Mouse (Mus musculus): ENCODE measurements around the gene Slc38a11. TPM values are rescaled to one million over a fixed set of nuclear protein-coding genes. Genes with fewer than 3 reads are reported as not detected.

Gene Slc38a11
- total RNA-seq (2022) = under 1 TPM; 0.48 to 0.94 (median 0.58) TPM

DNA sequence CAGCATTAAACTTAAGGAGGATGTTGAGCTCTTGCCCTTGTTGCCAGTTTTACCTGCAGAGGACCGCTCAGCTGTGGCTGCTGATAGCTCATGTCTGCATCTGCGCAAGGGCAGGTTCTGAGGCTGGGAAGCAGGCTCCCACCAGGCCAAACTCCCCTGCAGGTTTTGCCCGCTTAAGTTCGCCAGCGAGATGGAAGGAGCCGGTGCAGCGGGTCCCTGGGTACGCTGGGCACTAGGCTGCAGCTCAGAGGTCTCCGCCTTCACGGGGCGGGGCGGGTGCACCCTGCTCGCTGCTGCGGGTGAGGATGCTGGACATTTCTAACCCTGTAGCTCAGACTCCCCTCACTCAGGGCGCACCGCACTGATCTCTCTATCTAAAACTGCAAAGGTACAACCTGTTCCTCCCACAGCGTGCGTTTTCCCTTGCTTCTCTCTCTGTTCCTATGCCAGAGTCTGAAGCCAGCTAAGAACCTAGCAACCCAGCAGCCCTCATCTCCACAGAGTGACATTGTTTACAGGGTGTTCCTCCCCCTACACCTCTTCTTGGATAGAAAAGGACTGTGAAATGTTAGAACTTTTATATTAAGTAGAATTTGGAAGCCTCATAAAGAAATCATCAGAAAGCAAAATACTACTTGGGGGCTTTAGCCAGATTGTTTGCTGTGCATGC, at the start of gene Slc38a11:
Gene Slc38a11, minus strand, starts transcription at position 207 of the 670 bp plus-strand sequence.
- DNase-seq (ENCODE audit: low spot score in 2 of 2) = no peak

GRCm38 (mm10) chr2:65407110-65407509, 43.3 kb upstream of the Slc38a11 start:
- no peak for DNase-seq (ENCODE audit: low spot score in 2 of 2)

- no peak for DNase-seq (ENCODE audit: low spot score in 2 of 2)
Observed at GRCm38 (mm10) chr2:65405407-65405806, 41.6 kb upstream of the Slc38a11 start.

- DNase-seq (ENCODE audit: low spot score in 2 of 2) = no peak
Observed at GRCm38 (mm10) chr2:65402001-65402400, 38.2 kb upstream of the Slc38a11 start.

DNA sequence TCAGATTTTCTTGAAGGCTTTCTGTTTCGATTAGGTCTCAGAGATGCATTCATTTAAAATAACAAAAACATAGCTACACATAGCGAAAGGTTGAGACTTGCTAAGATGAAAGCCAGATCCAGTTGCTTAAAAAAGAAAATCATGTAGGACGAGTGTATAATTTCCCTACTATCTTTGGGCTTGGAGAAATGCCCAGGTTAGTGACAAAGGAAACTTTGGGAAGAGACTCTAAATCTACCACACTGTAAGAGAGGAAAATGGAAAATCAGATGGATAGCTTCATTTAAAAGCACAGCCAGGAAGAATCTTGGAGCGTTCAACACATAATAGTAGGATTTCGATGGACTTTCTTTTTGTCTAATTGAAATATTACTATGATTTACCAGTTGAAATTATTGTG, 36.1 kb upstream of the Slc38a11 start:
- no peak for DNase-seq (ENCODE audit: low spot score in 2 of 2)

DNA sequence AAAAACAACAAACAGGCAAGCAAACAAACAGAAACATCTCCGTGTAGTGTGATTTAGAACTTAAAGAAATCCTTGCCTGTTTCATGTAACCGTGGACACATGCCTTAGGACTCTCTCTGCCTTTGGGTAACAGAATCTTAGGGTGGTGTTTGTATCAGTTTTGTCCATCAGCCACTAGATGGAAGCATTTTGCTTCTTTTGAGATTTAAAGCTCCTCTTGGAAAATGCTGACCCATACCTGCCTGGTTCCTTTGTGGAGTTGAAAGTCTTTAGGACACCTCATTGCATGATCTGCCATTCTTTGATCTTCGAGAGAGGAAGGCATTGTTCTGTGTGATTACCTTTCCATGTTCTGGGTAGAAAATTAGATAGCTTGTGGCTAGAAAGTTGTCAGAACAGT, 32.3 kb upstream of the Slc38a11 start:
- DNase-seq (ENCODE audit: low spot score in 2 of 2) = no peak

DNA sequence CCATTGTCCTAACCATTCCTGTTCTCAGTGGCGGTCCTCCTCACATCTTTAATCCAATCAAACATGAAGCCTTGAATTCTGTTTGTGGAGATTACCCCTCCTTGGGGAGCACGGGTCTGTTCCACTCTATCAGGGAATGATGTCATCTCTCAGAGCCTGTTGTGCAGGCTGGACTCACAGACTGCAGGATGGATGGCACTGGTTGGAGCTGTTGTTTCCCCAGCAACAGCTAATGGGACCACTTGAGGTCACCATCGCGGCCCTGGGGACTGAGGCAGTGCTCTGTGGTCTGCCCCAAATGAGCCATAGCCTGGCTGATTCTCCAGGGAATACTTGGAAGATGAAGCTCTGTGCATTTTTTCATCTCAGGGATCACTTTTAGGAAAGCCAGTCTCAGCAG, 29.2 kb upstream of the Slc38a11 start:
- no peak for DNase-seq (ENCODE audit: low spot score in 2 of 2)

GRCm38 (mm10) chr2:65391322-65391721, 27.5 kb upstream of the Slc38a11 start:
- DNase-seq (ENCODE audit: low spot score in 2 of 2) = no peak

DNA sequence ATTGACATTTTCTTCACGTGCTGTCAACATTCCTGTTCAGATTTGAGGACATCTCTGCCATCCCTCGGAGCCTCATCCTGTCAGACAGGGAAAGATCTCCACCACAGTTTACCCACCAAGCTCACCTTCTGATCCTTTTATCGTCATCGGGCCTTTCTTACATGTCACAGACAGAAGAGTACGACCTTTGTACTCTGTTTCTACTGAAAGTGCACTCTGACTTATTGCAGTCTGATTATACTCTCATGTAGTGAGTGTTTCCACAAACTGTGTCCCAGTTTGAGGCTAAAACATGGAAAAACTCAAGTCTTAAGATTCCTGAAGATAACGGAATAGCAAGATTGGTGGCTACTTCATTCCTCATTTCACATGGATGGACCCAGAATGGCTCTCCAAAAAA, 21.0 kb upstream of the Slc38a11 start:
- DNase-seq (ENCODE audit: low spot score in 2 of 2) = no peak

DNA sequence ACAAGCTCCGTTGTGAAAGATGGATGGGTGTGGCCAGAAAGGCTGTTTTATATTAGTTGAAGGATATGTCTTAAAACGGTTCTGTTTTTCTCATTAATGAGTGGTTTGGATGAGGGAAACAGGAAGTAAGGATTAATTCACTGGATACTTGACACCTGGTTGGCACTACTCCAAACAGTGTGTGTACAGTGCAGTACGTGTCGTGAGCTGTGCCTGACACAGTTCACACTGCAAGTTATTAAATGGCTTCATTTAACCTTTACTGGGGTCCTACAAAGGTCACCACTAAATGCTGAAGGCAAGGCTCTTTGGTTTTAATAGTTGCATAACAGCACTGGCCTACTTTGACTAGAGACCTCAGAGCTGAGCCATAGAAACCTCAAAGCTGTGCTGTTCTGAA, 18.7 kb upstream of the Slc38a11 start:
- no peak for DNase-seq (ENCODE audit: low spot score in 2 of 2)

GRCm38 (mm10) chr2:65378425-65378824, 14.6 kb upstream of the Slc38a11 start:
- DNase-seq (ENCODE audit: low spot score in 2 of 2) = no peak

GRCm38 (mm10) chr2:65374410-65374809, 10.6 kb upstream of the Slc38a11 start:
- DNase-seq (ENCODE audit: low spot score in 2 of 2) = no peak

DNA sequence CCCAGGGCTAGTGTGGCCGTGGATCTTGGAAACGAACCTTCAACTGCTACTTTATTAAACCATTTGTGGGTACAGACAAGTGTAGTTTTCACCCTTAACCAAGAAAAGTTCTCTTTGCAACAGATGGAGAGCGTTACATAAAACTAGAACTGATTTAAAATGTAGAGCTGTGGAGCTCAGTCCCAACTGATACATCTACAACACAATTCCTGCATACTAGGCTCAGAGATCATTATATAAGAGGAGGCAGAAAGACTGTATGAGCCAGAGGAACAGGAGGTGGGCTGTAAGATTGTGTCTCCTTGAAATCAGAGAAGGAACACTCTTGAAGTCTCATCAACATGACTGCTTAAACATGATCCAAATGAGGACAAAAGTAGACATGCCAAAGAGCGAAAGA, 9.2 kb upstream of the Slc38a11 start:
- DNase-seq (ENCODE audit: low spot score in 2 of 2) = no peak

DNA sequence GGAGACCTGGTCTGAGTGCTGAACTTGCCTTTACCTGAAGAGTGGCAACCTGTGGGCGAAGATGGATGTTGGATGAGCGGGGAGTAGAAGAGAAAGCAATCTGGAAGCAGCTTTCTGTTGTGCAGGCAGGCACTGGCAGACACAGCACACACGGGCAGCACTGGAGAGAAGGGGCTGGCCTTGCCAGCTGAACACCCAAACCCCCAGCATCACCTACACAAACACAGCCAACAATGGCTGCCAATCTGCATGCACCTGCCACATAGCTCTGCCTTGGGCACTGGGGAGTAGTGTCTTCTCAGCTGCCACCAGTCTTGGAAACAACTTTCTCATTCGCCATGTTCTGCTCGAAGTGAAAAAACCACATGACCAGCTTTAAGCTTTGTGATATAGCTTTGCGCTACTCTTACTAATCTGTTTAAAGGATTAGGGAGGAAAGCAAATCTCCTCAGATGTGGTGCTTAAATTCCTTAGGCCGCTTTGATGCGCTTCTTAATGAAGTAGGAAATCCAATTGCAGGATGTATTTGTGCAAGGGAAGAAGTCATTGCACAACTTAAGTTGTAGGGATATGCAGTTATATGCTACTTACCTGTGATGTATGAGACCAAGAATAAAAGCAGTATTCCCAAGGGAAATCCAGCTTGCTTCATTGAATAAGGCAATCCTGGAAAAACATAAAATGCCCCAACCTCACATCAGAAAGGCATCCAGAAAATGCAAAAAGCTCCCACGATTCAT, 2.9 kb downstream of the Slc38a11 start:
- no peak for DNase-seq (ENCODE audit: low spot score in 2 of 2)

DNA sequence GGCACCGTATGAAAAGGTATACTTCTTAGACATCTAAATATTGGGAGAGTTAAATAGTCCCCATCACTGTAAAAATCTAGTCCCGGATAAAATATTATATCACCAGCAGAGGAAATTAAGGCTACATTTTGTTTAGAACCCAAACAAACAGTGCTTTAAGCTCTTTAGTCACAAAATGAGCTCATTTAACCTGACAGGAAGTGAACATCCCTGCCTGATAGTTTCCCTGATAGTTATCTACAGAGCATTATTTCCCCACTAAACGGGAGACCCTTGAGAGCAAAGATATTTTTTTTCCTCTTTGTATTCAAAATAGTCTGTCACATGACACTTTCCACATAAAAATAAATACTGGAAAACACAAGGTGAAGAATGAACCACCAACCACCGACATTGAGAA, 16.5 kb downstream of the Slc38a11 start:
- no peak for DNase-seq (ENCODE audit: low spot score in 2 of 2)

DNA sequence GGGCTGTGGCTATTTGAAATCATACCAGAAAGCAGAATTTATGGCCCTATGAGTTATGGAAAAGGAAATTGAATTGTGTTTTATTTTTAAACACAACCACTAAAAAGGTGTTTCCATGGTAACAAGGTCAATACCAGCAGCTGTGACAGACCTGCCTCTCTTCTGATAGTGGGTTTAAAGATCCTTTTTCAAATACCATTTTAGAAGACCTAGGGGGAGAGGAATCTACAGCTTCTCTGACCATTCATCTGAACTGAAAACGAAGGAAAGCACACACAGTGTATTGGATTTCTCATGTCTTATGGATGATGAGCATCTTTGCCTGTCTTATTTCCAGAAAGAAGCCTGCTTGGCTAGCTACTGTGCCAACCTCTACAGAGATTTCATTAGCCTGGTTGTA, 16.9 kb downstream of the Slc38a11 start:
- DNase-seq (ENCODE audit: low spot score in 2 of 2) = no peak

DNA sequence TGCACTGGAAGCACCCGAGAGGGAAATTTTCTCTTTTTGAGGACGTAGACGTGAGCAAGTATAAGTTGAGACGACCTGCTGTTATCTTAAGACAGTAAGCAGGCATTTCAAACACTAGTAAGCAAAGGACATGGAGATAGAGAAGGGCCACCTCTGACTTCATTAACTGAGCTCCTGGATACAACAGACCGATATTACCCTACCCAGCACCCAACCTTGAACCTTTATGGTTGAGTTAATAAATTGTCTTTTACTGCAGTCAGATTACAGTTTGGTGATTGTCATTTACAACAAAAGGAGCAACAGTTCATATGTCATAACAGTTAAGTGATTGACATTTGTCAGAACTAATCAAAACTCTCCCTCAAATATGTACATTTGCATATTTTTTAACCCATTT, 17.8 kb downstream of the Slc38a11 start:
- DNase-seq (ENCODE audit: low spot score in 2 of 2) = no peak

GRCm38 (mm10) chr2:65342057-65342456, 21.8 kb downstream of the Slc38a11 start:
- DNase-seq (ENCODE audit: low spot score in 2 of 2) = no peak

DNA sequence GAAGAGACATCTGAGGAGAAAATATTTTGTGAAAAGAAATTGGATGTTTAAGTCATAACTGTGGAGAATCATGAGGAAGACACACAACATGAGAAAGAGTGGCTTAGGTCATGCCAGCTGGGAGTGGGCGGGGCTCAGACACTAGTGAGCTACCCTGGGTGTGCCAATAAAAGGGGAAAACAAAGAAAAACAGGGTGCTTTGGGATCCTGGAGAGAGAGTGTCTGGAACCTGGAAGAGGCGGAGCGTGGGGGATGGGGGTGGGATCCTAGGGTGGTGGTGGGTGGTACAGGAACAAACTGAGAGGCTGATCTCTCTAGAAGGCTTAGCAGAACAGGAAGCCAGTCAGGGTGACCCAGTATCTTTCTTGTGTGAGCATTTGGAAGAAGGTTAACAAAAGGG, 23.0 kb downstream of the Slc38a11 start:
- DNase-seq (ENCODE audit: low spot score in 2 of 2) = no peak

- no peak for DNase-seq (ENCODE audit: low spot score in 2 of 2)
Observed at GRCm38 (mm10) chr2:65337378-65338140, 26.3 kb downstream of the Slc38a11 start.

- no peak for DNase-seq (ENCODE audit: low spot score in 2 of 2)
Observed at GRCm38 (mm10) chr2:65336608-65337007, 27.2 kb downstream of the Slc38a11 start.

DNA sequence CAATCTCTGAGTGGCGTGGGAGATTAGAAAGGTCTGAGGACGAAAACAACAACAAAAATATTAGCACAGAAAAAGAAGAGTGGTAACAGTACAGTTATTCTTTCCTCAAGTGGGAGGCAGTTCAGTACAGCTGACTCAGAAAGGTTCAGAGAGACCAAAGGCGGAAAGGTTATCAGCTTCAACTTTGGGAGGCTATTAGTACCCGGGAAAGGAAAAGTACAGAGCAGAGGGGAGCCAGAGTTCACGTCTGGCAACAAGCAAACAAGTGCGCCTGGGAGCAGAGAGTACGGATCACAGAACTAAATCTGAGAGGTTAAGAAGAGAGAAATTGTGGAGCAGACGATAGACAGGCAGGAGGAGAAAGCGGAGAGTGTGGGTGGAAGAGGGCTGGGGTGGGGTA, 29.7 kb downstream of the Slc38a11 start:
- DNase-seq (ENCODE audit: low spot score in 2 of 2) = no peak

Data from gastrocnemius, adult 8-10 months (tissue).